Mouse (Mus musculus): ENCODE results near the gene Sltm.

Sltm gene

GRCm38 (mm10) chr9:70562825-70563224 is 20.3 kb downstream of the Sltm start:
- H3K36me3 ChIP-seq (ENCODE audit: insufficient read depth, low read length), result peaks cover 52% of the 10 kb centered on the region
- no peaks in the 10 kb centered on the region for H3K27me3 ChIP-seq (ENCODE audit: insufficient read depth, low read length)
- peaks cover 13% of the 10 kb centered on the region for H3K4me1 ChIP-seq (replicated peaks; ENCODE audit: low read depth, low read length)
- no peak overlapping the region for H3K4me3 ChIP-seq (replicated peaks; ENCODE audit: low read length)
- no peaks in the 10 kb centered on the region for H3K9me3 ChIP-seq (ENCODE audit: low read length)
- TF ChIP-seq CTCF (conservative IDR thresholded peaks at IDR 0.05; ENCODE audit: low read length), result no peak
- no peak for TF ChIP-seq POU5F1 (IDR thresholded peaks at IDR 0.05; ENCODE audit: borderline replicate concordance, low read length)
- TF ChIP-seq NANOG (IDR thresholded peaks at IDR 0.05; ENCODE audit: borderline replicate concordance, low read length), result no peak

- Histone ChIP-seq H3K4me3 (replicated peaks; ENCODE audit: low read length) (no peak overlapping the region), H3K9me3 (ENCODE audit: low read length) (no peaks in the 10 kb centered on the region)
- TF ChIP-seq POU5F1 (IDR thresholded peaks at IDR 0.05; ENCODE audit: borderline replicate concordance, low read length) (no peak), CTCF (conservative IDR thresholded peaks at IDR 0.05; ENCODE audit: low read length) (no peak), NANOG (IDR thresholded peaks at IDR 0.05; ENCODE audit: borderline replicate concordance, low read length) (no peak)
These were observed 25.1 kb downstream of the Sltm start for GRCm38 (mm10) chr9:70567651-70568050.

GRCm38 (mm10) chr9:70570351-70570750 is 27.8 kb downstream of the Sltm start:
- no peaks in the 10 kb centered on the region for H3K9me3 ChIP-seq (ENCODE audit: low read length)
- no peak overlapping the region for H3K4me3 ChIP-seq (replicated peaks; ENCODE audit: low read length)
- peaks cover 48% of the 10 kb centered on the region for H3K36me3 ChIP-seq (ENCODE audit: insufficient read depth, low read length)
- TF ChIP-seq POU5F1 (IDR thresholded peaks at IDR 0.05; ENCODE audit: borderline replicate concordance, low read length), result no peak
- no peak for TF ChIP-seq NANOG (IDR thresholded peaks at IDR 0.05; ENCODE audit: borderline replicate concordance, low read length)
- TF ChIP-seq CTCF (conservative IDR thresholded peaks at IDR 0.05; ENCODE audit: low read length), result no peak
- H3K4me1 ChIP-seq (replicated peaks; ENCODE audit: low read depth, low read length), result no peaks in the 10 kb centered on the region
- H3K27me3 ChIP-seq (ENCODE audit: insufficient read depth, low read length), result no peaks in the 10 kb centered on the region

More at GRCm38 (mm10) chr9:70567651-70568050, 25.1 kb downstream of the Sltm start:
- Histone ChIP-seq H3K27me3 (ENCODE audit: insufficient read depth, low read length) (no peaks in the 10 kb centered on the region), H3K36me3 (ENCODE audit: insufficient read depth, low read length) (peaks cover 38% of the 10 kb centered on the region), H3K4me1 (replicated peaks; ENCODE audit: low read depth, low read length) (no peaks in the 10 kb centered on the region)

- no peaks in the 10 kb centered on the region for H3K27me3 ChIP-seq (ENCODE audit: insufficient read depth, low read length)
- H3K36me3 ChIP-seq (ENCODE audit: insufficient read depth, low read length), result peaks cover 88% of the 10 kb centered on the region
- TF ChIP-seq CTCF (conservative IDR thresholded peaks at IDR 0.05; ENCODE audit: low read length) (no peak), POU5F1 (IDR thresholded peaks at IDR 0.05; ENCODE audit: borderline replicate concordance, low read length) (no peak), NANOG (IDR thresholded peaks at IDR 0.05; ENCODE audit: borderline replicate concordance, low read length) (no peak)
- H3K9me3 ChIP-seq (ENCODE audit: low read length), result no peaks in the 10 kb centered on the region
- H3K4me3 ChIP-seq (replicated peaks; ENCODE audit: low read length), result no peak overlapping the region
- no peaks in the 10 kb centered on the region for H3K4me1 ChIP-seq (replicated peaks; ENCODE audit: low read depth, low read length)
These were observed 35.6 kb downstream of the Sltm start for GRCm38 (mm10) chr9:70578123-70578522.

- no peak overlapping the region for H3K4me3 ChIP-seq (replicated peaks; ENCODE audit: low read length)
- H3K36me3 ChIP-seq (ENCODE audit: insufficient read depth, low read length), result peaks cover 90% of the 10 kb centered on the region
- no peak for TF ChIP-seq POU5F1 (IDR thresholded peaks at IDR 0.05; ENCODE audit: borderline replicate concordance, low read length)
- no peak for TF ChIP-seq NANOG (IDR thresholded peaks at IDR 0.05; ENCODE audit: borderline replicate concordance, low read length)
- TF ChIP-seq CTCF (conservative IDR thresholded peaks at IDR 0.05; ENCODE audit: low read length), result no peak
- H3K27me3 ChIP-seq (ENCODE audit: insufficient read depth, low read length), result no peaks in the 10 kb centered on the region
- H3K4me1 ChIP-seq (replicated peaks; ENCODE audit: low read depth, low read length), result peaks cover 8% of the 10 kb centered on the region
- no peaks in the 10 kb centered on the region for H3K9me3 ChIP-seq (ENCODE audit: low read length)
These were observed 38.4 kb downstream of the Sltm start for GRCm38 (mm10) chr9:70580956-70581355.

GRCm38 (mm10) chr9:70584641-70585040 is 42.1 kb downstream of the Sltm start:
- peaks cover 8% of the 10 kb centered on the region for H3K4me1 ChIP-seq (replicated peaks; ENCODE audit: low read depth, low read length)
- TF ChIP-seq POU5F1 (IDR thresholded peaks at IDR 0.05; ENCODE audit: borderline replicate concordance, low read length), result no peak
- TF ChIP-seq NANOG (IDR thresholded peaks at IDR 0.05; ENCODE audit: borderline replicate concordance, low read length), result no peak

GRCm38 (mm10) chr9:70585172-70585571 is 42.6 kb downstream of the Sltm start:
- H3K4me3 ChIP-seq (replicated peaks; ENCODE audit: low read length), result no peak overlapping the region
- no peaks in the 10 kb centered on the region for H3K27me3 ChIP-seq (ENCODE audit: insufficient read depth, low read length)
- H3K36me3 ChIP-seq (ENCODE audit: insufficient read depth, low read length), result peaks cover 94% of the 10 kb centered on the region
- TF ChIP-seq CTCF (conservative IDR thresholded peaks at IDR 0.05; ENCODE audit: low read length), result no peak
- H3K9me3 ChIP-seq (ENCODE audit: low read length), result no peaks in the 10 kb centered on the region
- H3K4me1 ChIP-seq (replicated peaks; ENCODE audit: low read depth, low read length), result peaks cover 8% of the 10 kb centered on the region

More at GRCm38 (mm10) chr9:70584641-70585040, 42.1 kb downstream of the Sltm start:
- Histone ChIP-seq H3K36me3 (ENCODE audit: insufficient read depth, low read length) (peaks cover 95% of the 10 kb centered on the region), H3K4me3 (replicated peaks; ENCODE audit: low read length) (no peak overlapping the region), H3K9me3 (ENCODE audit: low read length) (no peaks in the 10 kb centered on the region), H3K27me3 (ENCODE audit: insufficient read depth, low read length) (no peaks in the 10 kb centered on the region)

GRCm38 (mm10) chr9:70587171-70587570 is 44.6 kb downstream of the Sltm start:
- peaks cover 94% of the 10 kb centered on the region for H3K36me3 ChIP-seq (ENCODE audit: insufficient read depth, low read length)
- H3K4me1 ChIP-seq (replicated peaks; ENCODE audit: low read depth, low read length), result peaks cover 8% of the 10 kb centered on the region
- TF ChIP-seq POU5F1 (IDR thresholded peaks at IDR 0.05; ENCODE audit: borderline replicate concordance, low read length), result no peak
- no peak for TF ChIP-seq NANOG (IDR thresholded peaks at IDR 0.05; ENCODE audit: borderline replicate concordance, low read length)
- no peak for TF ChIP-seq CTCF (conservative IDR thresholded peaks at IDR 0.05; ENCODE audit: low read length)
- H3K9me3 ChIP-seq (ENCODE audit: low read length), result no peaks in the 10 kb centered on the region
- no peak overlapping the region for H3K4me3 ChIP-seq (replicated peaks; ENCODE audit: low read length)
- no peaks in the 10 kb centered on the region for H3K27me3 ChIP-seq (ENCODE audit: insufficient read depth, low read length)

GRCm38 (mm10) chr9:70590775-70591174 is 48.2 kb downstream of the Sltm start:
- peaks cover 95% of the 10 kb centered on the region for H3K36me3 ChIP-seq (ENCODE audit: insufficient read depth, low read length)
- no peaks in the 10 kb centered on the region; the same call in 1 of the 2 replicates for H3K4me1 ChIP-seq (replicated peaks; ENCODE audit: low read depth, low read length)
- H3K27me3 ChIP-seq (ENCODE audit: insufficient read depth, low read length), result no peaks in the 10 kb centered on the region
- TF ChIP-seq CTCF (conservative IDR thresholded peaks at IDR 0.05; ENCODE audit: low read length) (no peak), NANOG (IDR thresholded peaks at IDR 0.05; ENCODE audit: borderline replicate concordance, low read length) (no peak)
- H3K4me3 ChIP-seq (replicated peaks; ENCODE audit: low read length), result no peak overlapping the region
- H3K9me3 ChIP-seq (ENCODE audit: low read length), result no peaks in the 10 kb centered on the region
